Mouse (Mus musculus): ENCODE measurements at regions not wholly inside any gene's neighbourhood (a gene's known extent, or its start where the extent isn't known, plus 50 kb on each side); places are given as distances from the start of the nearest gene placed in this dataset.

GRCm38 (mm10) chr3:41408821-41409737 is 146.5 kb upstream of the Jade1 start:
- TF ChIP-seq CTCF (IDR thresholded peaks at IDR 0.05; ENCODE audit: low read depth, low read length) (no peak), POLR2A (IDR thresholded peaks at IDR 0.05; ENCODE audit: insufficient read depth, low read length) (no peak), EP300 (IDR thresholded peaks at IDR 0.05; ENCODE audit: insufficient read depth, low read depth, low read length) (no peak)
